Mouse (Mus musculus) frontal cortex, postnatal 25 days (tissue): Measurements from ENCODE around the gene Gse1.

Experiments
- DNase-seq, 2 experiments: peaks; one replicate each; pipeline ENCODE4 v3.0.0; 2022; ENCODE audit warnings: low spot score in 2 of 2

The Gse1 gene

DNA sequence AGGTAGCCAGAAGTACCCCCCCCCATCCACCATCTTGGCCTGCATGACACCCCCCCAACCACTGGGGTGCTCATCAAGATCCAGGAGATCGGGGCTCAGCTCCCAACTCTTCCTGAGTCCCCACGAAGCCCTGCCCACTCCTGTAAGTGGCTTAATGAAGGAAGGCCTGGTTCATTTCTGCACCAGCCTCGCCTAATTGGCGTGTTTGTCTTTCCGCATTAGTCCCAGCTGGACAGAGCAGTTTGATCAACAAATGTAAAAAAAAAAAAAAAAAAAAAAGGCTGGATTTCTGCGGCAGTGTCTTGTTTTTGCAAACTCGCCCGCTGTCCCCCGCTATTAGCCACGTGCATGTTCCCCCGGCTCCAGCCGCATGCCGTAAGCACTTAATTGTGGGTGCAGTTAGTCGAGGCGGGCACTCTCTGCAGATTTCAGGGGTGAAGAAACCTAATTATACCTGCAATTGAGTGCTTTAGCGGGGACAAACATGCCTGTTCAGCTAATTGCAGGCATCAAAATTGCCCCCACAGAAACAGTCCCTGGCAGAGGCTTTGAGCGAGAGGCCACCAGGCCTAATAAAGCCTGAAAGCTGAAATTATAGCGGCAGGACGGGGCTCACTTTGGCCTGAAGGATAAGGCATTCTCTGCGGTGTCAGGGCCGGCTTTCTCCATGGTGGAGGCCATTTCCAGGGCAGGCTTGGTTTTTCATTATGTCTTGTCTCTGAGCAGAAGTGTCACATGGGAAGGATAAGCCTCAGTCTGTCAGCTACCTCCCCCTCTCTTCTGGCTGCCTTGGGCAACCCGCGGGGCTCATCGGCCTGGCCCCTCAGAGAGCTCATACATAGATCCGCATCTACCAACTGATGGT is 248.7 kb downstream of the Gse1 start:
- DNase-seq = no peak

DNA sequence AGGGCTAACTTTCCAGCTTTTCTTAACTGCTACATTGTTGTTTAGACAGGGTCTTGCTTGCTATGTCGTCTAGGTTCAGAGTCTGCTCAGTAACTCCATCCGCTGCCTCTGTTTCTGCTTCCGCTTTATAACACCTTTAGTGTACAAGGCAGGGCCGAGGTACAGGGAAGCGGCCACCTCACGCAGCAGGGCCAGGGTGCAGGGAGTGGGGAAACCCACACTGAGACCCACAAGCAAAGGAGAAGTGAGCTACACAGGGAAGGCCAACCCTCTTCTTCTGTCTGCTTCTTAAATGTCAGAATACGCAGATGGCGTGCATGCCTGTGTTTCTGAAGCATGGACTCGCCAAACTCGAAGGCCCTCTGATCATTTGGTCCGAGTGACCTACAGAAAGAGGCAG is 250.5 kb downstream of the Gse1 start:
- DNase-seq = no peak

DNA sequence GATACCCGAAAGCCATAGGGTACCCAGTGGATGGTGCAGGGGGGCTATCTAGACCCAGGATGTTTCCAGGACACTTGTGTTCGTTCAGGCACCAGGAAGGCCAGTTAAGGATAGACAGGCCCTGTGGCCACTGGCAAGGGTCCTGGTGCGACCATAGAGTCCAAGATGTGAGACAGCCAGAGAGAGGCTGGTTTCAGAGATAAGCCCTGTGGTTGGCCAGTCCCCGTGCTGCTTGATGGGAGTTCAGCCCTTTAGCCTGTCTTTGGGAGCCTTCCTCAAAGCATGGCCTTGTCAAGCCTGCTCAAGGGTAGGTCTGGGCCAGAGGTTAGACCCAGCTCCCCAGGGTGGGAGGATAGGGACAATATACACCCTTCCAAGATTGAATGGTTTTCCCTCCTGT is 251.4 kb downstream of the Gse1 start:
- DNase-seq = no peak

DNA sequence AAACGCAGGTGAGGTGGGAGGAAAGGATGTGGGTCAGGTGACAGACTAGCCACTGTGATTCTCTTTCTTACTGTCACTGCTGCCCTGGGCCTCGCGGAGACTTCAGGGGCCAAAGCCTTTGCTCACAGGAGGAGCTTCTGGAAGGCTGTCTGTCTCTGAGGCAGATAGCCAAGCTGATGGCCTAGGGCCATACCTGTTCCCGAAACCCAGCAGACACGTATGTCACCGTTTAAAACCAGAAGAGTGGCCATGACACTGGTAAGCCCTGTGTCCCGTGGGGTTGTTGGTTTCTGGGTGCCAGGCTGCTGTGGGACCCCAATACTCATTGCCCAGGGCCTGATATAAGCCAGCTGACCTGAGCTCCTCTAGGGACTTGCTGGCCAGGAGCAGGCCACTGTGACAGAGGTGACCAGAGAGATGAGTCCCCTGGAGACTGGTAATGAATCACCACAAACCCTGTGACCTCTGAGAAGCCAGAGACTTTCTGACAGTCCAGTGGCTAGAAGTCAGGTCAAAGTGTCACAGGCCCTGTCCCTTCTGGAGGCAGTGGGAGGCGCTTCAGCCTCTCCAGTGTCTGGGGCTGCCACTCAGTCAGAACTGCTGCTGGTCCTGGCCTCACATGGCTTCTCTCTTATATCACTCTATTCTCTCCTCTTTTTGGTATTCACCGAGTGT is 253.9 kb downstream of the Gse1 start:
- DNase-seq = no peak

DNA sequence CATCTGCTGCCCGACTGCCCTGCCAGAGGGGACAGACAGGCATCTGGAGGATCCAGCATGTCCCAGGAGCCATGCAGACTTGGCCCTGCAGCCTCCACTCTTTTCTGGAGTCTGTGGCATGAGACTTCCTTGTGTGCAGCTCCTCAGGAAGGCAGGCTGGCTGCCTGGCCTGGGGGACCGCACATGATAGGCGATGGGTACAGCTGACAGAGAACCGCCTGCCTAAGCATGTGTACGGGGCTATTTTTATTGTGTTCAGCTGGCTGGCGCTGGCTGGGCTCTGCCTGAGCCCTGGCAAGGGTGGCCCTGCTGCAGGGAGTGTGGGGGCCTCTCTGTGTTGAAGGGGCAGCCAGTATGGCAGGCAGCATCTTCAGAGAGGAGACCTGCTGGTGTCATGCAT is 256.2 kb downstream of the Gse1 start:
- DNase-seq = peak in 1 of 2 experiments; percentile 27

DNA sequence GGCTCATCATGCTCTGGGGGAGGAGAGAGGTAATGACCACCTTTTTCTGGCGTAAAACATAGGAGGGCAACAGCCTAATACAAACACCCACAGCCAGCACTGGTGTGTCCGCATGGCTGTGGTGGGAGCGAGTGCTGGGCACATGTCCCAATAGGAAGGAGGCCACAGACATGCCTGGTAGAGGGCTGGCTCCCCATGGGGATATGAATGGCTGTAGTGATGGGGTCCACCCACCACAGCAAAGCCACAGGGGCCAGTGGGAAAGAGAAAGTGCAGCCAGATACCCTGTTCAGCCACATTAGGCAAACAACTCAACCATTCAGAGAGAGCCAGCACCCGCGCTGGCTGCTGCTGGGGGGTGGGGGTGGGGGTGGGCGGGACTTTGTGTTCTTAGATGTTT is 256.9 kb downstream of the Gse1 start:
- no peak for DNase-seq

DNA sequence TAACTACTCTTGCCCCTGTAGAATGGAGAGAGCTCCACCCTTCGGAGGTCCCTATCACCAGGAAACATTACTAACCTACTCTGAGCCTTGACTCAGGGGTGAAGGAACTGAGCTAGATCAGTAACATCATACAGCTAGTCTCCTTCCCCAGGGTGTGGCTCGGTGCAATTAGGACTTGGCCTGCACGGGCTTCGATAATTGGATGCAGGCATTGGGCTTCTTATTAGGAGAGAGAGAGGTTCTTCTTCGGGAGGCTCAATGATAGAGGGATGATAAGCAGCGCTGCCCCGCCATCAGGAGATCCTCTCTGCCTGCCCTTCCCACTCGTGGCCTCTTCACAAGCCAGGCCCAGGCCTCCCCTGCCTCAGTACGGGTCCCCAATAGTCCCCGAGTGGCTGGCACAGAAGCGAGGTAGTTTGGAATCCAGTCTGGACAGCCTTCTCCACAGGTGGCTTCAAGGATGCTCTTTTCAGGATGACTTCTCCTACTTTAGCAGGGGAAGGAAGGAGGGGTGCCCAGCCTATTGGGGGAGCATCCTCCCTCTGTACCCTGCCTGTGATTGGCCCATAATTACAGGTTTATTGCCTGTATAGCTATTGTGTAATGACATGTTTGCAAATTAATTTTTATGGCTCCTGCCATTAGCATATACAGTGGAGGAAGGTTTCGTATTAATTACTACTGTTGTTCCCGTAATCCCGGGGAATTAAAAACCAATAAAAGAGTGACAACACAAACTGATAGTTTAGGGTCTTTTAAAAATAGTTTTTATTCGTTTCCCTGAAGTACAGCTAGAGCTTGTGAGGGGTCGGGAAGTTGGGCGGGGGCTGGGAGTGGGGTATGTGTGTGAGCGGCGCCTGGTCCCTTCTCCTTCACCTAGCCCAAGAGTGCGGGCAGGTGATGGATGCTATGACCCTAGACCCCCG is 257.6 kb downstream of the Gse1 start:
- no peak for DNase-seq

DNA sequence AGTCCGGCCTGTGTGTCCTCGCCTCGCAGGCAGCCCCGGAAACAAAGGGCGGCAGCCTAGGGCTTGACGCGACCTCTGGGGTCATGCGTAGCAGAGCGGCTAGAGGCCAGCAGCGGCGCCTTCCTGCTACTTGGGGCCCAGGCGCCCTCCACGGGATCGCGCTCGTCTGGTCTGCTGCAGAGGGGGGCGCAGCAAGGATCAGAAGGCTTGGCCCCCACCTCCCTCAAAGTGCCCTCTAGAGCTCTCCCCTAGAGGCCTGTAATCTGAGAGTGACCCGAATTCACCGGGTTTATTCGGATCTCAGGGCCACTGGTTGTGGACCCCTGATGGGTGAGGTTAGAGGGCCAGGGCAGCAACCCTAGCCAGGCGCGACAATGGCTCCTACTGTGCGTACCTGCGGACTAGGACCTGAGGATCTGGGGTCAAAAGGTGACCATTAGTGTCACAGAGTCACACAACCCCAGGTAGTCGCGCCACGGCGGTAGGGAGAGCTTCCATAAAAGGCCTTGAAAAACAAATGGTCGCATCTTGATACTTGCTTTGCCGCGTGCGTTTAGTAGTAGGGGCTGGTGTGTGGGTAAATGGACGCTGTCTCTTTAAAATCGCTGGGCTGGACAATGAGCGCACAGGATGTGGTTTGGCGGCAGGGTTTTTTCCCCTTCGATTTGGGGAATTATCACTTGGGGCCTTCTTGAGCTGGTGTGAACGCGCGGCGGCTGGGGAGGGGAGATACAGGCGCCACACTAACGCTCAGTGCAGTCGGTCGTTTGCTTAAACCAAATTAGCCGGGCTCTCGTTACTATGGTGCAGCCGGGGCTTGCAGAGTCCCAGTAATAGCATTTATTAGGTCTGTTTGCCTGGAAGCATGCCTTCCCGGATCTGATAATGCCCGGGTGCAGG is 258.5 kb downstream of the Gse1 start:
- peak; percentile 28 to 52 for DNase-seq

DNA sequence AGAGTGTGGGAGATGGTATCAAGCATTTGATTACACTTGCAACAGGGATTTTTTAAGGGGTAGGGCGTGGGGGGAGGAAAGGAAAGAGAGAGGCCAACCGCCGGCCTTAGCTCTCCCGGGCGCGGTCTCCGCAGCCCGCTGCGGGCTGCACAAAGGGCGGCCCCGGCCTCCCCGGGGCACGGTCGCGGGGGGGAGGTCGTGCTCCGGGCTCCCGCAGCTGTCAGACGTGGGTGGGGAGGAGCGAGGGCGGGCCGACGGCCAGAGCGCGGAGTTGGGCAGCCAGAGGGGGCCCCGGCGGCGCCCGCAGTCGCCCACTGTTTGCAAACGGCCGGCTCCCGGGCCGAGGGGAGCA is 259.1 kb downstream of the Gse1 start:
- DNase-seq = no peak

DNA sequence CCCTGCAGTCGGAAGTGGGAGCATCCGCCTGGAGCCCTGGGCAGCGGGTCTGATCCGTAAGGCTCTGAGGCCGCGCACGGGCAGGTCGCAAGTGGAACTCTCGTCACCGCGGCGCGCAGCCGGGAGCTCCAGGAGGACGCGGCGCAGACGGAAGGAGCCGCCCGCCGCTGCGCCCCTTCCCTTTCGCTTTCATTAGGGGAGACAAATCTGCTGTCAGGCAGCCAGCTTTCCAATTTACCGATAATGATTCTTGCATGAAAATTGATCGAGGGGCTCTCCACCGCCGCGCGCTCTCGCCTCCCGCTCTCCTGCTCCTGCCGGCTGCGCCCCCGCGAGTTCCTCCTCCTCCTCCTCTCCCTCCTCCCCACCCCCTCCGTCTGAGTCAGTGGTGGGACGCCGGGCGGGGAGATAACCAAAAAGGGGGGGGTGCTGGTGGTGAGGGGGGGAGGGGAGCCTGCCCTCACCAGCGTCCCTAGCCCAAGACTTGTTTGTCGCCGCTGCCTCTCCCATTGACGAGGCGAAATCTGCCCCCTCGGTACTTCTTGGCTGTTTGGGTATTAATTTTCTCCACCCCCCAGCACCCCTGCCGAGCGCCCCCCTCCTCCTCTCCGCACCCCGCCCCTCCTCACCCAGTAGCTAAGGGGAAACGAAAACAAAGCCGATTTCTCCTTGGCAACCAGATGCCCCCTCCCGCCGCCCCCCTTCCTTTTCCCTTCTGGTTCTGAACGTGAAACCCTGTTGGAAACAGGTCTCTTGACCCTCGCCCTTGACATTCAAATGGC is 259.7 kb downstream of the Gse1 start:
- peak; percentile 52 to 58 for DNase-seq

DNA sequence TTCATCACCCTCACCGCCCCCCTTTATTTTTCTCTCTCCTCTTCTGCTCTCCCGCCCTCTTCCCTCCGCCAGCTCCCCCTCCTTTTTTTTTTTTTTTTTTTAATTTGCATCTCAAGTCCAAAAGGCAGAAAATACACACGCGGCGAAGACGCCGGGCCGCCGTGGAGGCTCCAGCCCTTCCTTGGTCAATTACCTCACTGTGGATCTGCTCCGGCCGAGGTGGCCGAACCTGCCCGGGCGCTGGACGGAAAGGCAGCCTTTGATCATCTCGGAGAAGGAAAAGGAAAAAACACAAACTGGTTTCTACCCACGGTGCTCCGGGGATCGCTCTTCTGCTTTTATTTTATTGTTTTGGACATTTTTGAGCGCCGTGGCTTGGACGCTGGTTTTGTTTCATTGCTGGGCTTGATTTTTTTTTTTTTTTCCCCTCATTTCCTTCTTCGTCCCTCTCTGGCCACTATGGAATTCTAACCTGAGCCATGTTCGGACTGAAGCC is 260.4 kb downstream of the Gse1 start:
- DNase-seq = no peak

DNA sequence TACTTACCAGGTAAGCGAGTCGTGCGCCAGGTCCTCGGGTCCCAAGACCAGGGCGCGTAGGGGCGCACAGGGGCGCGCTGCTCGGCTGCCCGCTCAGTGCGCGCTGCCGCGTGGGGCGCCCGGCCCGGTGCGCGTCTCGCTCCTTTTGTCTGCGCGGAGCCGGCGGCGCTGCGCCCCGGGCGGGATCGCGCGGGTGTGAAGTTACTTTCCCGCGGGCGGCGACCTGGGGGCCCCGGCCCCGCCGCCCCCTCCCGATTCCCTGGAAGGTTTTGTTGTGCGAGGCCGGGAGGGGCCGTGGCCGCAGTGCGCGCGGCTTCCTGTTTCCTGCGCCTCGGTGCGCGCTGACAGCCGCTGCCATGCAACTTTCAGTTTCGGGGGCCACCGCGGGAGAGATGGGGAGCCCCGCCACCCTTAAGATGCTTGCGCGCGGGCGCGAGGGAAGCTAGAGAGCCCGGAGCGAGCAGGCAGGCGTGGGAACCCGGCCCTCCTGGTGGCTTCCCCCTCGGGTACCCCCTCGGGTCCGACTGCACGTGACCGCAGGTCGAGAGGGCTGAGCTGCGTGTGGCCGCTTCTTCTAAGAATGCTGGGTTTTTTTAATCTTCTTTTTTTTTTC is 261.0 kb downstream of the Gse1 start:
- DNase-seq = peak in 1 of 2 experiments; percentile 22

DNA sequence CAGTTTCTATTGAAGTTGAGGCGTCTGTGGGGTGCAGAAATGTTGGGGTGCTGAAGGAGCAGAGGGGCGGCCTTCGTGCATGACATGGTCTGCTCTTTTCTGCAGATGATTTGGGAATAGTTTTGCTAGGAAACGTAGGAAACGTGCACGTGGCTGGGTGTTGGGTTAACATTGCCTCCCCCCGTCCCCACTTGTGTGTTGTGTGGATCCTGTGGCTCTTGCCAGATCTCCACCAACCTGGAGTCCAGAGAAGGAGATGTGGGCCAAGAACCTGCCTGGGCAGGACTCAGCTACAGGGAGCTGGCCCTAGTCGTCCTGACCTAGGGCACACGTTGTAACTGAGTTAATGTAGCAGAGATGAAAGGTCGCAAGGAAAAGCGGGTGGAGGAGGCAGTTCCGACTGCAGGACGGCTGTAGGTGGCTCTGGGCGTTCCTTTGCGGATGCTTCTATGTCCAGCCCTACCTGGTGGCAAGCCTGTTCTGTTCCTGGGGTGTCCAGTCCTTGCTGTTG is 261.6 kb downstream of the Gse1 start:
- DNase-seq = no peak

DNA sequence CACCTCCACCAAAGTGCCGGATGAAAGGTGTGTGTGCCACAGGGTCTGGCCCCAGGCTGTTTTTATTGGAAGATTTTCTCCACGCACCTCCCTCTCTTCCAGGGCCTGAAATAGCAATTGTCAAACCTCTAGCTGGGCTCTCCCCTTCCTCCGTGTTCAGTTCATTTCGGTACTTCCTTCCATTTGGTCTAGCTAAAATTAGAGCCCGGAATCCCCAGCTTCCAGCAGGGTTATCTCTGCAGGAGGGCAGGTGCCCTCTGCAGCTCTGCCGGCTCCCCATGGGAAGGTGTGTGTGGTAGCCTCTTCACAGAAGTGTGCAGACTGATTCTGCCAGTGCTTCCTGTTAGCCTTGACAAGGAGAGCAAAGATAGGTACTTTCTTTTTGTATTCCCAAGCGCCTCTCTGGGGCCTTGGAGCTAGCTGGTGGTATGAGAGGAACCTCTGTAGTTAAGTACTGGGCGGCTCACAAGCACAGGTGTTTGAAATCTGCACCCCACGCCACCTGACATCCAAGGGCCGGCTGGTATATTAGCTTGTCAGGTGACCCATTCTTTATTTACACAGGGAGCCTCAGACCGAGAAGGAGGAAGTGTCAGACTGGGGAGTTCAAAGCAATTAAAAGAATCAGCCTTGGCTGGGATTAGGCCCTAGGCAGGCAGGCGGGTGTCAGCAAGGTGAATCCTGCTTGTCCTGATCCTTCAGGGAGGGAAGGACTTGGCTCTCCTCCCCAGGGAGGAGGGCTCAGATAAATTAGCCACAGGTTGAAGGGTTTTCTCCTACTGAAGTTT is 262.3 kb downstream of the Gse1 start:
- no peak for DNase-seq

DNA sequence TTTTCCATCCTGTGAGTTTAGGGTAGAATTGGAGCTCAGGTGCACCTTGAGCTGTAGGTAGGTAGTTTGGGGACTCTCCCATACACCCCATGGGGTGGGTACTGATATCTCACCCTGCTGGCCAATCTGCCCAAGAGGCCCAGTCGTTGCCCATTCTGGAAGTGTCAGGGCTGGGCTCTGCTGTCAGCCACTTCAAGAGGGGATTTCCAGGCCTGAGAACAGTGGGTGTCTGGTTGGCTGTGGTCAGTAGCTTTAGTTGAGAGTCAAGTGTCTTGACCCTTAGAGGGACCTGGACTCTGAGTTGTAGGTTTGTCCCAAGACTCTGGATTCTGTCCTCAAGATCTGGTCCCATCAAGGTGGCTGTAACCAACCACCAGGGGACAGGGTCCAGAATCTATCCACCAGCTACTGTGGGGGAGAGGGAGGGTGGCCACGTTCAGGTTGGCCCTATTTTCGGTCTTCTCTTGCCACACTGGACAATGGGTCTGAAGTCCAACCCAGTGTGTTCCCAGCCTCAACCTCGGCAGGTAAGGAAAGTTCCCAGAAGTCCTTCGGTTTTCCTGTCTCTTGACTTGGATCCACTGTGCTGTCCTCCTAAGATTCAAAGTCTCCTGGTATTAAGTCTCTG is 263.0 kb downstream of the Gse1 start:
- DNase-seq = no peak

DNA sequence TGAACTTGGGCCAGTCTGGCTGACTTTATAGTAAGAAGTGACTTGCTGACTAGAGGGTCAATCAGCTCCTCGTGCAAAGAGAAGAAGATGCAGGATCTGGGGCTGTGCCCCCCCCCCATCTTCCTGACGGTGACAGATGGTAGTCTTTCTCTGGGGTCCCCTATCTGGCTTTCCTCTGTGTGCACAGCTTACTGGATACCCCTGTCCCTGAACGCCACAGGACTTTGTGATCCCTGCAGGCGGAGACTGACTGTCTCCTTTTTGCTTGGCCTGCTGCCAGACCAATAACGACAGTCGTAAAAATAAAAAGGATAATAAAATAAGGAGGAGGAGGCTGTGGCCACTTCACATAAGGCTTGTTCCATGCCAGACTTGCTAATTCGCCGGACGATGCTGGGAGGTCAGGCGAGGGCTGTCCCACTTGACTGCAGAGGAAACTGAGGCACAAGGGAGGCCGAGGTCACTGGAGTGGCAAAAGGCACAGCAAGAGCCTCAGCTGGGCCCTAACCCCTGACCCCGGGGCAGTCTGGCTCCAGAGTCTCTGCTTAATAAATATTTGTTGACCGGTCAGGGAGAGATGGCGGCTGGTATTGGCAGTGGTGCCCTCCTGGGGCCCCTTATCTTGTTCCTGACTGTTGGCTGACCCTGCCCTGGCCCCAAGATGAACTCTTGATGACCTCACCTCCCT is 264.1 kb downstream of the Gse1 start:
- DNase-seq = no peak

DNA sequence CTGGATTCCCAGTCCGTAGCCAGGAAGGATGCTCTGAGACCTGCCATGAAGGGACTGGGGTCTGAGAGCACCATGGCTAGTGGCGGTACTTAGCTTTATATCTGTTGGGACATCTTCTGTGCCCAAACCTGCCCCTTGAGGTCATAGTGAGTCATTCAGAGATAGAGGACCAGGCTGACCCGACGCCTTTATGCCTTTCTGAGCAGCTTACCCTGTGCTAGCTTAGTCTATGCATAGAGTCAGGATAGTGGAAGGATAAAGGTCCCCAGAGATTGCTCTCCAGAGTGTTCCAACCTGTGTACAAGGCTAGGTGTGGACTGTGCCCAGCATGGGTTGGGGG is 264.6 kb downstream of the Gse1 start:
- DNase-seq = no peak
